22 mouse cellular contexts compared by ENCODE assay signal in the genomic region with DNA sequence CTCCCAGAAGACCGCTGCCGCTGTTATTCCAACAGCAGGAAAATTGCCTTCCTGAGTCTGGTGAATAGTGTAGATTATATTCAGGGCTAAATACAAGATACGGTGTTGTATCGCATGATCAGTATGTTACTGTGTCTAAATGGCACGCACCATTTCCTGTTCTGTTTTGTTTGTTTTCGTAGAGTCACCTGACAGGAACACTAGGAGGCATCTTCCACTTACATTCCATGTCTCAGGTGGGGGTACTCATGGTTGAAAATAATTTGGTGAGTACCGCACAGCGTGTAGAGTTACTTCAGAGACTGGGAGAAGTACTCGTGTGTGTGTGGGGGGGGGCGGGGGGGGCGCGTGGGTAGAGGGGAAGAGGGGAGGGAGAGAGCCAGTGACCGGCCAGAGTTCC. TPM values are rescaled to one million over a fixed set of nuclear protein-coding genes. Genes with fewer than 3 reads are reported as not detected.
DNase-seq lines count a peak whose midpoint lies in the region; ATAC-seq and TF ChIP-seq lines count a peak whose summit lies in the region.
"Had no signal": no experiment of that assay in that cellular context is flagged by ENCODE, and none has a peak within 500 bp of the region (broad histone marks: within the 10 kb centered on the region; RNA-seq: fewer than 3 reads in every experiment).

No protein-coding gene starts in this region.

- H3K79me2 ChIP-seq in MEL (ENCODE audit: control insufficient read depth, insufficient read depth, low read length, poor library complexity), result no peaks in the 10 kb centered on the region

- WGBS in heart, embryonic 13.5 days, result 54% methylated on average over 11 of the region's 13 CpGs
- WGBS in kidney, embryonic 15.5 days, result 56% methylated on average over 10 of the region's 13 CpGs

- H3K4me3 ChIP-seq in heart, embryonic 13.5 days, result no peak overlapping the region
- no peak overlapping the region for H3K4me3 ChIP-seq in kidney, embryonic 15.5 days (replicated peaks)
- peak overlapping the region; percentile 11 to 67 for H3K4me3 ChIP-seq in MEL (ENCODE audit: control insufficient read depth in 1 of 2, insufficient read depth in 1 of 2, low read depth in 2 of 2, low read length in 2 of 2)
- H3K4me3 ChIP-seq: embryonic facial prominence, embryonic 13.5 days; forebrain, embryonic 12.5 days; hindbrain, embryonic 10.5 days; intestine, embryonic 15.5 days had no signal

- peak overlapping the region; percentile 18; the same call in 1 of the 2 replicates for H3K4me2 ChIP-seq in heart, embryonic 13.5 days
- H3K4me2 ChIP-seq in kidney, embryonic 15.5 days, result peak overlapping the region; percentile 16; the same call in 1 of the 2 replicates
- H3K4me2 ChIP-seq: embryonic facial prominence, embryonic 13.5 days; forebrain, embryonic 12.5 days; hindbrain, embryonic 14.5 days; intestine, embryonic 15.5 days had no signal

- TF ChIP-seq EP300 in MEL (IDR thresholded peaks at IDR 0.05; ENCODE audit: low read depth in 1 of 2, low read length in 2 of 2), result no peak

- TF ChIP-seq POLR2A in MEL (IDR thresholded peaks at IDR 0.05; ENCODE audit: control insufficient read depth in 1 of 2, insufficient read depth in 1 of 2, low read depth in 1 of 2, low read length in 2 of 2, poor library complexity in 1 of 2), result no peak

- no peak overlapping the region for H3K27ac ChIP-seq in heart, embryonic 13.5 days (replicated peaks)
- no peak overlapping the region for H3K27ac ChIP-seq in kidney, embryonic 15.5 days
- no peak overlapping the region for H3K27ac ChIP-seq in MEL (ENCODE audit: control insufficient read depth, low read depth, low read length)
- H3K27ac ChIP-seq: embryonic facial prominence, embryonic 13.5 days; forebrain, embryonic 12.5 days; hindbrain, embryonic 10.5 days; hindbrain, embryonic 14.5 days; intestine, embryonic 15.5 days had no signal

- no peak overlapping the region for H3K9ac ChIP-seq in heart, embryonic 13.5 days
- no peak overlapping the region for H3K9ac ChIP-seq in kidney, embryonic 15.5 days
- H3K9ac ChIP-seq in MEL (ENCODE audit: control insufficient read depth, low read depth, low read length, poor library complexity, severe bottlenecking), result peak overlapping the region; percentile 48
- H3K9ac ChIP-seq: embryonic facial prominence, embryonic 13.5 days; forebrain, embryonic 12.5 days; hindbrain, embryonic 14.5 days; intestine, embryonic 15.5 days had no signal

- no peaks in the 10 kb centered on the region for H3K27me3 ChIP-seq in heart, embryonic 13.5 days (replicated peaks)
- no peaks in the 10 kb centered on the region for H3K27me3 ChIP-seq in kidney, embryonic 15.5 days
- H3K27me3 ChIP-seq in MEL (ENCODE audit: control insufficient read depth in 1 of 2, insufficient read depth in 2 of 2, low read length in 2 of 2), result no peaks in the 10 kb centered on the region; a peak in 1 of 4 replicates
- H3K27me3 ChIP-seq: embryonic facial prominence, embryonic 13.5 days; intestine, embryonic 15.5 days had no signal

- peaks cover 5% of the 10 kb centered on the region; the same call in 1 of the 2 replicates for H3K4me1 ChIP-seq in heart, embryonic 13.5 days
- peaks cover 10% of the 10 kb centered on the region; the same call in 1 of the 2 replicates for H3K4me1 ChIP-seq in kidney, embryonic 15.5 days
- peaks cover 0 to 2% of the 10 kb centered on the region in 2 experiments; a peak in 1 of 4 replicates for H3K4me1 ChIP-seq in MEL (ENCODE audit: control insufficient read depth in 1 of 2, insufficient read depth in 2 of 2, low read length in 2 of 2)
- H3K4me1 ChIP-seq: embryonic facial prominence, embryonic 13.5 days; forebrain, embryonic 12.5 days; intestine, embryonic 15.5 days had no signal

- ATAC-seq in heart, embryonic 13.5 days (ENCODE audit: extremely low read depth, insufficient number of reproducible peaks, low FRiP score, low TSS enrichment), result no peak
- no peak for ATAC-seq in kidney, embryonic 15.5 days (replicated peaks; ENCODE audit: low FRiP score)
- ATAC-seq: forebrain, embryonic 16.5 days; intestine, embryonic 15.5 days had no signal

- no peak for TF ChIP-seq RAD21 in MEL (IDR thresholded peaks at IDR 0.05; ENCODE audit: low read depth, low read length)

- DNase-seq in heart, postnatal 14 days, result no peak
- DNase-seq in kidney, postnatal 10 days, result no peak
- DNase-seq in A20 (ENCODE audit: low read depth, low spot score) (peak; percentile 65), MEL (ENCODE audit: low read depth, low spot score) (peak; percentile 39)
- no peak for DNase-seq in layer of hippocampus, postnatal 10 days (ENCODE audit: low spot score in 2 of 2)
- DNase-seq: adrenal gland, adult 2 months; adrenal gland, postnatal 25 days; cerebellum, adult 18-20 months; cerebellum, adult 9-11 months; cerebellum, postnatal 36 days; gastrocnemius, postnatal 10 days; heart, adult 18-20 months had no signal

- TF ChIP-seq CTCF in MEL (IDR thresholded peaks at IDR 0.05 in 2 of 3, conservative IDR thresholded peaks at IDR 0.05 in 1 of 3; ENCODE audit: control insufficient read depth in 1 of 3, insufficient read depth in 1 of 3, low read depth in 2 of 3, low read length in 3 of 3, poor library complexity in 1 of 3, severe bottlenecking in 1 of 3), result no peak

- intact Hi-C loops in heart, postnatal 14 days (cut with DNase I), result no loop called here

- no peaks in the 10 kb centered on the region for H3K9me3 ChIP-seq in heart, embryonic 13.5 days
- H3K9me3 ChIP-seq in kidney, embryonic 15.5 days (replicated peaks), result no peaks in the 10 kb centered on the region
- no peaks in the 10 kb centered on the region for H3K9me3 ChIP-seq in MEL (replicated peaks; ENCODE audit: insufficient read depth, low read length)
- H3K9me3 ChIP-seq: embryonic facial prominence, embryonic 13.5 days; forebrain, embryonic 12.5 days; hindbrain, embryonic 10.5 days; intestine, embryonic 15.5 days had no signal

- no peaks in the 10 kb centered on the region for H3K36me3 ChIP-seq in heart, embryonic 13.5 days
- no peaks in the 10 kb centered on the region for H3K36me3 ChIP-seq in kidney, embryonic 15.5 days
- H3K36me3 ChIP-seq in MEL (ENCODE audit: control insufficient read depth in 1 of 2, insufficient read depth in 2 of 2, low read length in 2 of 2), result no peaks in the 10 kb centered on the region
- H3K36me3 ChIP-seq: embryonic facial prominence, embryonic 13.5 days; forebrain, embryonic 12.5 days; hindbrain, embryonic 10.5 days; intestine, embryonic 15.5 days had no signal

TF ChIP-seq in MEL, 35 proteins besides CTCF, POLR2A, EP300 and RAD21 (continues in another document):
- TF ChIP-seq RCOR1 (IDR thresholded peaks at IDR 0.05; ENCODE audit: low read depth, low read length) (no peak), USF2 (IDR thresholded peaks at IDR 0.05; ENCODE audit: borderline replicate concordance in 1 of 2, insufficient read depth in 1 of 2, low read depth in 1 of 2, low read length in 2 of 2) (0 out of 4 replicates have a peak, but pooled peaks of 1 of the 2 experiments have one; percentile 7), ZMIZ1 (IDR thresholded peaks at IDR 0.05; ENCODE audit: low read depth, low read length) (no peak), ETS1 (IDR thresholded peaks at IDR 0.05; ENCODE audit: low read depth, low read length) (no peak), CHD1 (IDR thresholded peaks at IDR 0.05; ENCODE audit: low read depth, low read length) (no peak)

RNA-seq across cellular contexts. Expression of a gene that starts 19.6 kb away (rescaled TPM):
- polyA plus RNA-seq in heart, embryonic 13.5 days (2015; fragmentation: Nextera tagmentation; extraction: Ambion mirVana), result 0.22 and 0.40 TPM in 2 replicates
- total RNA-seq in heart, postnatal 14 days (2021), result not detected
- 0.59 and 0.93 TPM in 2 replicates for polyA plus RNA-seq in kidney, embryonic 15.5 days (2015; fragmentation: Nextera tagmentation; extraction: Ambion mirVana)
- 0.33 and 0.46 TPM in 2 replicates for total RNA-seq in MEL (2012; rRNA removed)
- polyA plus RNA-seq in MEL (2012; ENCODE audit: insufficient read depth in 1 of 2, insufficient read length in 2 of 2, low read depth in 1 of 2, low replicate concordance in 2 of 2, missing spikeins in 1 of 2), result 1 to 10 TPM in 1 of 2 experiments, not detected in 1; 1.1 TPM
- total RNA-seq in layer of hippocampus, postnatal 10 days (2021), result 1 to 10 TPM in 1 of 2 experiments, under 1 TPM in 1; 0.87 to 1.3 TPM
- total RNA-seq: gastrocnemius, postnatal 4 days; heart, postnatal 25 days had no signal

RNA-seq across cellular contexts. Expression of a gene that starts 20.9 kb away (rescaled TPM):
- polyA plus RNA-seq in heart, embryonic 13.5 days (2015; fragmentation: Nextera tagmentation; extraction: Ambion mirVana), result 54.4 and 58.9 TPM in 2 replicates
- total RNA-seq in heart, postnatal 14 days (2021), result 100 to 1,000 TPM in 1 of 2 experiments, 10 to 100 TPM in 1; 97.3 to 104 TPM
- 59.7 and 63.8 TPM in 2 replicates for polyA plus RNA-seq in kidney, embryonic 15.5 days (2015; fragmentation: Nextera tagmentation; extraction: Ambion mirVana)
- total RNA-seq in MEL (2012; rRNA removed), result 162 and 203 TPM in 2 replicates
- polyA plus RNA-seq in MEL (2012; ENCODE audit: insufficient read depth in 1 of 2, insufficient read length in 2 of 2, low read depth in 1 of 2, low replicate concordance in 2 of 2, missing spikeins in 1 of 2), result 100 to 1,000 TPM; 197 to 296 TPM
- total RNA-seq in layer of hippocampus, postnatal 10 days (2021), result 10 to 100 TPM; 63.8 to 71.7 TPM

RNA-seq across cellular contexts. Expression of a gene that starts 25.5 kb away (rescaled TPM):
- 58.8 and 66.6 TPM in 2 replicates for polyA plus RNA-seq in heart, embryonic 13.5 days (2015; fragmentation: Nextera tagmentation; extraction: Ambion mirVana)
- total RNA-seq in heart, postnatal 14 days (2021), result 10 to 100 TPM; 41.8 to 44.7 TPM
- 87.9 and 99.2 TPM in 2 replicates for polyA plus RNA-seq in kidney, embryonic 15.5 days (2015; fragmentation: Nextera tagmentation; extraction: Ambion mirVana)
- 123 and 137 TPM in 2 replicates for total RNA-seq in MEL (2012; rRNA removed)
- 100 to 1,000 TPM in 1 of 2 experiments, not detected in 1; 150 TPM for polyA plus RNA-seq in MEL (2012; ENCODE audit: insufficient read depth in 1 of 2, insufficient read length in 2 of 2, low read depth in 1 of 2, low replicate concordance in 2 of 2, missing spikeins in 1 of 2)
- total RNA-seq in layer of hippocampus, postnatal 10 days (2021), result 10 to 100 TPM; 84.9 to 91.7 TPM

RNA-seq across cellular contexts. Expression of a gene that starts 34.3 kb away (rescaled TPM):
- polyA plus RNA-seq in heart, embryonic 13.5 days (2015; fragmentation: Nextera tagmentation; extraction: Ambion mirVana), result 1,294 and 1,391 TPM in 2 replicates
- 100 to 1,000 TPM; 717 to 746 TPM for total RNA-seq in heart, postnatal 14 days (2021)
- 1,888 and 2,013 TPM in 2 replicates for polyA plus RNA-seq in kidney, embryonic 15.5 days (2015; fragmentation: Nextera tagmentation; extraction: Ambion mirVana)
- 3,804 and 3,914 TPM in 2 replicates for total RNA-seq in MEL (2012; rRNA removed)
- polyA plus RNA-seq in MEL (2012; ENCODE audit: insufficient read depth in 1 of 2, insufficient read length in 2 of 2, low read depth in 1 of 2, low replicate concordance in 2 of 2, missing spikeins in 1 of 2), result 1,000 to 10,000 TPM in 1 of 2 experiments, not detected in 1; 2,385 TPM
- total RNA-seq in layer of hippocampus, postnatal 10 days (2021), result 100 to 1,000 TPM; 454 to 456 TPM

RNA-seq across cellular contexts. Expression of a gene that starts 38.0 kb away (rescaled TPM):
- polyA plus RNA-seq in heart, embryonic 13.5 days (2015; fragmentation: Nextera tagmentation; extraction: Ambion mirVana), result 273 and 332 TPM in 2 replicates
- total RNA-seq in heart, postnatal 14 days (2021), result 100 to 1,000 TPM; 347 to 349 TPM
- 239 and 249 TPM in 2 replicates for polyA plus RNA-seq in kidney, embryonic 15.5 days (2015; fragmentation: Nextera tagmentation; extraction: Ambion mirVana)
- 281 and 334 TPM in 2 replicates for total RNA-seq in MEL (2012; rRNA removed)
- polyA plus RNA-seq in MEL (2012; ENCODE audit: insufficient read depth in 1 of 2, insufficient read length in 2 of 2, low read depth in 1 of 2, low replicate concordance in 2 of 2, missing spikeins in 1 of 2), result 100 to 1,000 TPM in 1 of 2 experiments, not detected in 1; 274 TPM
- 100 to 1,000 TPM; 137 to 175 TPM for total RNA-seq in layer of hippocampus, postnatal 10 days (2021)

Comparison
In these comparisons a context has a peak if more than half of its experiments do, and no peak if none do; other contexts are left out.
1. H3K4me3 ChIP-seq: peak in MEL (2 of 2); none in heart, embryonic 13.5 days (single experiment) and kidney, embryonic 15.5 days (single experiment).
2. DNase-seq: peak in A20 (single experiment) and MEL (single experiment); none in heart, postnatal 14 days (0 of 2), kidney, postnatal 10 days (single experiment) and layer of hippocampus, postnatal 10 days (0 of 2).